Mouse (Mus musculus): ENCODE measurements around the gene Lyl1. TPM values are rescaled to one million over a fixed set of nuclear protein-coding genes. Genes with fewer than 3 reads are reported as not detected.
A peak's percentile ranks its signal among the peaks of the same experiment; 100 is the strongest.

Lyl1 gene
- total RNA-seq, 2 experiments from 2014 or later = 9.6 to 10.6 TPM

DNA sequence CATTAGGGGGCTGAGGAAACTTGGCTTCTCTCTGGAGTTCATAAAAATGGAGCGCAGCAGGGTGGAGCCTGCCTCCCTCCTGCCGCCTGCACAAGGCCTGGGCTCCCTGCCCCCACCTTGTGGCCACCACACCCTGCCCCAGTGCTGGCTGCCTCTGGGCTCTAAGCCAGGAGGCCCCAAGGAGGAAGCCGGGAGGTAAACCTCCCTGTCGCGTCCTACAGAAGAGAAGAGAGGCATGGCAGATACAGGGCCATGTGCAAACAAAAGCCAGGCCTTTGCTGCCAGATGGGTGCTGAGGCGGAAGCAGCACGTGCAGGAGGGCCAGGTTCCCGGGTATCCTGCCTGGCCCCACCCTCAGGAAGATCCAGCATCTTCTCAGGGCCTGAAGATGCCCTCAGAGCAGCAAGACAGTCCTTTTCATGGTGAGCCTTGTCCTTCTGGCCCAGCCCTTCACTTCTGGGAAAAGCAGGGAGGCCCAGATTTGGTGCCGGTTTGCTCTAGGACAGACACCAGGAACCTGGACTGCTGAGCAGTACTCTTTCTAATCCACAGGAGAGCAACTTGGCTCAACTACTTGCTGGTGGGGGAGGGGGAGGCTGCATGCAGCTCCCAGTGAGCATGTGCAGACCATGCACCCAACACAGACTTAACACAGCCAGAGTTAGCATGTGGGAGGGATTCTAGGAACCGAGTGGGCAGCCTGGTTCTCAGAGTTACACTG, 21.8 kb downstream of the Lyl1 start, which contains the start of gene G430095P16Rik:
TSS of gene G430095P16Rik (plus strand) at position 158 of the 721 bp plus-strand sequence.
- DNase-seq = peak; percentile 84

DNA sequence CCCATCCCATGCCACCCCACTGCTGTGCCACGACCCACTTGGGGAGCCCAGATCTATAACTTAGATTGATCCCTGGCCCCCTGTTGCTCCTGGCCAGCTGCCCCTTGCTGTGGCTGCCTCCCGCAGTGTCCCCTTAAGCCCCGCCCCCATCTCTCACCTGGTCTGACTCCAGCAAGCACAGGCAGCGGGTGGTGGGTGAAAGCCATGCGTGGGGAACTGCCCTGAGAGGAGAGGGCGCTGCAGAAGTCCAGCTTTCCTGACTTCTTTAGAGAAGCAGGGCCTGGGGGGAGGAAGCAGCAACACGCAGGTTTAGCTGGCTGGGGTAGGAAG, 22.3 kb downstream of the Lyl1 start:
- DNase-seq = no peak

- DNase-seq = no peak
These were observed 23.4 kb downstream of the Lyl1 start for GRCm38 (mm10) chr8:84724683-84725082.

DNA sequence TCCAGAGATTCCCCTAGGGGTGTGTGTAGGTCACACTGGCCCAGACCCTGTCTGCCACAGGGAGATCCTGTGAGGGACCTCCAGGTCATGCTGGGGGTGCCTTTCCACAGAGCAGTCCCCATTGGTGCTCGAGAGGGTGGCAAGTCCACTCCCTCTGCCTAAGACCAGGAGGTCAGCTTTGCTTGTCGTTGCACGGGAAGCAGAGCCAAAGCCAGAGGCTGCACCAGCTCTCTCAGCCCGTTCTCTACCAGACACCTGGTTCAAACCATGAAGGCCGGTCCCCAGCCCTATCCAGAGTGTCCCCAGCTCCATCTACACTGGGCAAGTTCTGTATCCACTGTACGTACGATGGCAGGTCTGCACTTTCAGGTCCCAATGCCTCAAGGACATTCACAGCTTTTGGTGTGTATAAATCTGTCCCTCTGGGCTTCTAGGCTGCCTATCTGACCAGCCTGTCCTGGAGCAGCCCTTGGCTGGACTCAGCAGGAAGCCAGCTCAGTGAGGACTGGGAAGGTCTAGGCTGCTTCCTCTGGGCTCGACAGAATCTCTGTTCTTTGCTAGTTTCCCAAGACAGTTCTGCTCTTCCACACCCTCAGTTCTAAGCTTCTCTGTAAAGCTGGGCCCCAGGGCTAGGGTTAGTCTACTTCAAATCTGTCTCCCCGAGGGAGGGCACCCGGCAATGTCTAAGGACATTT, 24.1 kb downstream of the Lyl1 start:
- no peak for DNase-seq

DNA sequence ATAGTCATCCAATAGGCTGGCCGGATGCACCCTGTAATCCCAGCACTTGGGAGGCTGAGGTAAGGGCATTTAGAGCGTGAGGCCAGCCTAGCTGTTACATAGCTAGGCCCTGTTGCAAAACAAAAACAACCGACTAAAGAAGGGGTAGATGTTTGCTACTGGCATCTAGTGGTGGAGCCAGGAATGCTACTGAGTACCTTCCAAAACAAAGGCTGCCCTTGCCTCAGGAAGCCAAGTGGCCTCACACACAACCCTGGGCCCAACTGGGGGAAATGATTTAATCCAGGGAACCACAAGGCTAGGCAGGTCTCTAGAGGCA, 24.6 kb downstream of the Lyl1 start:
- DNase-seq = peak; percentile 54

GRCm38 (mm10) chr8:84728474-84728873, 27.2 kb downstream of the Lyl1 start:
- DNase-seq = no peak

DNA sequence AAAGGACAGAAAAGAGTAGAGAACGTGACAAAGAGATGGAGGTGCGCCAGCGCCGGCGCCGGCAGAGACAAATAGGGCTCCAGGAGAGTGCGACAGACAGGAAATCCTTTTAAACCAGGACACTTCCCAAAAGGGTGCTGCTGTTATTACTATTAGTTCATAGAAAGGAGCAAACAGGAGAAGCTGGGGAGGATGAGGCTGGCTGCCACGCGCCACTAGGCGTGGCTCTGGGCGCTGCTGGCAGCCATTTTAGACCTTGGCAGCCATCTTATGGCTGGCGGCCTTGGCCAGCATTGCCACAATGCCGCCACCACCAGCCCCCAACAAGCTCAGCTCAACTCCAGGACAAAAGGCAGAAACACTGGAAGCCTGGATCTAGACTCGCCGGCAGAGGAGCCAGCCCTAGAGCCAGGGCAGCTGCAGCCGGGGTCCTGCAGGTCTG, 28.7 kb downstream of the Lyl1 start:
- DNase-seq = peak; percentile 58

GRCm38 (mm10) chr8:84730541-84731370, 29.5 kb downstream of the Lyl1 start:
- DNase-seq = peak; percentile 74

DNA sequence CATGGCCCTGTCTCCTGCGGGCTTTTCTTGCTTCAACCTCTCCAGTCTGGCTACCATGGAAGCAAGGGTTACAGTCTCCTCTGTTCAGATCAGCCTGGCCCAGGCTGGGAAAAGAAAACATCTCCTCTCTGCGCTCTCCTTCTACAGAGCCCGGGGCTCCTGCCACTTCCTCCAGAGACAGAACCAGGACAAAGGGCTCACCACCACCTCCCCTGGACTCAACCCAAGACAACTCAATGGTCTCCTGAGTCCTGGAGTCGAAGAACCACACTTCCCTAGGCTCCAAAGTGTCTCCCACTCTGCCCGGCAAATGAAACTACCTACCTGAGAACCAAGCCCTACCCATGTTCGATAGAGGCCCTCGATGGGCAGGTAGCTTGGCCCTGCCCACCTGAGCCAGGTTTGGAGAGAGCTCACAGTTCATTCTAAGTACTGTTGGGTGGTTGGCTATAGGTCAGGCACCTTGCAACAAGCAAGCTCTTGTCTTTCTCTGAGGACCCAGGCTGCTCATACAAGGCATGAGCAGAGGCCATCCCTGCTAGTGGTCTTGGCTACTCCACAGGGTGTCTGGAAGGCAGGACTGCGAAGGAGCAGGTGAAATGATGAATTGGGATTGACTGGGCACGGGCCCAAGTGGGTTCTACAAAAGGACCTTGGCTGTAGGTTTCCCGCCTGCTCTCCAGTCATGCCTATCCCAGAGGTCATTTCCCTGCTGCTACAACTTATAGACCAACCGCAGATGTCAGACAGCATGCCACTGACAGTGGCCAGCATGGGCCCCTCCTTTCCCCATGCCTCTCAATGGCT, 30.3 kb downstream of the Lyl1 start:
- DNase-seq = no peak

- peak; percentile 49 for DNase-seq
These were observed 31.3 kb downstream of the Lyl1 start for GRCm38 (mm10) chr8:84732545-84732944.

- DNase-seq = no peak
These were observed 31.7 kb downstream of the Lyl1 start for GRCm38 (mm10) chr8:84732996-84733395.

- no peak for DNase-seq
These were observed 32.7 kb downstream of the Lyl1 start for GRCm38 (mm10) chr8:84733959-84734358.

- DNase-seq = no peak
These were observed 33.4 kb downstream of the Lyl1 start for GRCm38 (mm10) chr8:84734680-84735079.

- DNase-seq = peak; percentile 56
These were observed 34.3 kb downstream of the Lyl1 start for GRCm38 (mm10) chr8:84735597-84735996.

DNA sequence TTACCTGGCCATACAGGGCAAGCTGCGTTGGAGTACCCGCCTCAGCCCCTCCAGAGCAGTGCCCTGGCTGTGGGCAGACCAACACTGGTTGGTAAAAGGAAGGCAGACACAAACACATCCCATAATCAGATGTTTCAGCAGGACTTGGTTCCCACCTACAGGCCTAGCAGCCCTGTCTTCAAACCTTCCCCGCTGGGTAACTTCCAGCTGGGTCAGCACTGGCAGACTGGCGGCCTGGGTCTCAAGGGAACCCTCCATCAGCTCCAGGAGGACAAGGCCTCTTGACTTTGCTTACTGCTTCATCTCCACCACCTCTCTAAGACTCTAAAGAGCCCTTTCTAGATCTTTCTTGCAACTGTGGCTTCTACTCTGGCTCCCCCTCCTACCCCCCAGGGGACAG, 35.3 kb downstream of the Lyl1 start:
- no peak for DNase-seq

GRCm38 (mm10) chr8:84737608-84738007, 36.4 kb downstream of the Lyl1 start:
- peak; percentile 88 for DNase-seq

- no peak for DNase-seq
These were observed 37.0 kb downstream of the Lyl1 start for GRCm38 (mm10) chr8:84738266-84738665.

DNA sequence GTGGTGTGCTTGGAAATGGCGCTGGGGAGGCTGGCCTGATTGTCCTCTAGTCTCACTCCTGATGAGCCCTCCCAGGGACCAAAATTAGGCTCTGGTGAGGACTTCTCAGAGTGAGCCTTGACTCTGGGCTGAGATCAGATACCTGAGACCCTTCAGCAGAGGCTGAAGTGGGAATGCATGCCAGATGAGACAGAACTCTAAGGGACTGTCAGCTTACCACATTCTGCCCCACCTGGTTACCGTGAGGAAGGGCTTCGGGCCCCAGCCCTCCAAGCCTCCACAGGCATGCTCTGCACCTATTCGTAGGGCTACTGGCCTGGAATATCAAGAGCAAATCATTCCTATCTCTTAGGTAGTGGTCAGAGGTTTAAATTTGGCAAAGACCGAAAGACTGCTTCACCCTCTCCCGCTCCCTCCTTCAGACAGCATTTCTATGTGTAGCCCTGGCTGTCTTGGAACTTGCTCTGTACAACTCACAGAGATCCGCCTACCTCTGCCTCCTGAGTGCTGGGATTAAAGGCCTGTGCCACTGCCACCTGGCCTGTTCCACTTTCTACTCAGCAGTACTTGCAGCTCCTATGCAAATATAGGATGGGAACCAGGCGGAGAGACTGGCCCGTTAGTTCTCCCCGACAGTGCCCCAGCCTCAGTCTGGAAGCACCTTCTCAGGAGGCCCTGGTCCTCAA, 37.6 kb downstream of the Lyl1 start:
- DNase-seq = no peak

DNA sequence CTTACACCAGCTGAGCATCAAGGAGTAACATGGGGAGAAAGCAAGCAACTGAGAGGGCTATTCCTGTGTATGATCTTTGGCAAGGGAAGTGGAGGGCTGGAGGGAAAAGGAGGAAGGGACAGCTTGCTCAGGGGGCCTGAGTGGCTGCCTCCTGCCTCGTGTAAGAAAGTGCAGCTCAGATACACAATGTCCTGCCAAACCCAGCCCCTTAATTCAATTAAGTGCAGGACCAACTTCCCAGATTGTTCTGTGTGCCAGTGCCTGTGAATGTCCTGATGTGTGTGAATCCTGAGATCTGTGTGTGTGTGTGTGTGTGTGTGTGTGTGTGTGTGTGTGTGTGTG, 38.1 kb downstream of the Lyl1 start:
- DNase-seq = no peak

GRCm38 (mm10) chr8:84740895-84741843, 39.9 kb downstream of the Lyl1 start:
- DNase-seq = no peak

All from heart, postnatal 4 days (tissue).